Mouse (Mus musculus): ENCODE measurements around the gene Rexo1.
A peak's percentile ranks its signal among the peaks of the same experiment; 100 is the strongest.
"Not testable (repeated sequence)": the region's sequence is repeated elsewhere in the genome, so short reads cannot be mapped to it uniquely, and the experiment has no call there.

Gene Rexo1

GRCm38 (mm10) chr10:80561116-80561944, at the start of gene Rexo1:
TSS of gene Rexo1 (minus strand) at chr10:80561560.
- DNase-seq: peak; percentile 96

DNA sequence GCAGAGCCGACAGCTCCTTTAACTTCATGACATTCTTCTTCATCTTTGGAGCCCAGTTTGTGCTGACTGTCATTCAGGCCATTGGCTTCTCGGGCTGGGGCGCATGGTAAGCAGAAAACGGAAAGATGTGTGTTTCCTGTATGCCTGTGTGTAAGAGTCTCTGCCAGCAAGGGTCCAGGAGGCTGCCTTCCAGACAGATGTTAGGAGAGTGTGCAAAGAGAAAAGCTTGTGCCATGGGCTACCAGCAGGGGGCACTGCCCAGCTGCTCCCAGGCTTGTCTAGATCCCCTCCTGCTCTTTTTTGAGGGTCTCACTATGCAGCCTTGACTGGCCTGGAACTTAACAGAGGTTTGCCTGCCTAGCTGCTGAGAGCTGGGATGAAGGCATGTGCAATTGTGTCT, 49.7 kb upstream of the Rexo1 start:
- DNase-seq: peak; percentile 90

- DNase-seq: no peak
Measured at GRCm38 (mm10) chr10:80610116-80610785, 48.9 kb upstream of the Rexo1 start.

DNA sequence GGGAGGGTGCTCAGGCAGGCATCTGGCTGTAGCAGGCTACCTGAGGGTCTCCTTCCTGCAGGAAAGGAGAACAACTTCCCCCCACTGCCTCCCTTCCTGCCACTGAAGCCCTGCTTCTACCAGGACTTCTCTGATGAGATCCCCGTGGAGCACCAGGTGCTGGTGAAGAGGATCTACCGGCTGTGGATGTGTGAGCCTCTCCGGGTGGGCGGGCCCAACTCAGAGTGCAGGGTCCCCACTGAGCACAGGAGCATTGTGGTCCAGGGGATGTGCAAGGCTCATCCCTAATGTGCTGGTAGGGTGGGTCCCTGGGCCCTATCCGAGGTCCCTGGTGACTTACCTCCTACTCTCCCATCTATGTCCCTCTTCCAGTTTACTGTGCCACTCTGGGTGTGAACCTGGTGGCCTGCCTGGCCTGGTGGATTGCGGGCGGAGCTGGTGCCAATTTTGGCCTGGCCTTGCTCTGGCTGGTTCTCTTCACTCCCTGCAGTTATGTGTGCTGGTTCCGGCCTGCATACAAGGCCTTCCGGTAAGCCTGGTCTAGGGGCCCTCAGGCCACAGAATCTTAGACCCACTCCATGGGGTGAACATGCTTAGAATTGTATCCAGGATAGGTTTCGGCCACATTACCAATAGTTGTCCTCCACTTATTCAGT, 48.0 kb upstream of the Rexo1 start:
- no peak for DNase-seq

DNA sequence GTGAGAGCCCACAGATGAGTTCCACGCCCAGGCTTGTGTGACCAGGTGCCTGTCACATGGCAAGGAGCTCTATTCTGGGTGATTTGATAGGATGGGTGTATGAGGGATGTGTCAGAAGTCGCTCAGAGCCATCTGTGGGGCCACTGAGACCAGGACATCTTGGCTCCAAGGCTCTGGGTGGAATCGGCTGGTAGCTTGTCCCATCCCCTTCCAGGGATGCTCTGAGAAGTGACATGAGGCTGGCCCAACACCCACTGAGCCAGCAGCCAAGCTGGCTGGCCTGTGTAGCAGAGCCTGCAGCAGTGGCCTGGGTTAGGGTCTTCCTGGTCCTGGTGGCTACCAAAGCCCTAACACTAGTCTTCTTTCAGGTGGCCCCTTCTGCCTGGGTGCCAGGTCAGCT, 47.1 kb upstream of the Rexo1 start:
- no peak for DNase-seq

- no peak for DNase-seq
Measured at GRCm38 (mm10) chr10:80606737-80607350, 45.5 kb upstream of the Rexo1 start.

DNA sequence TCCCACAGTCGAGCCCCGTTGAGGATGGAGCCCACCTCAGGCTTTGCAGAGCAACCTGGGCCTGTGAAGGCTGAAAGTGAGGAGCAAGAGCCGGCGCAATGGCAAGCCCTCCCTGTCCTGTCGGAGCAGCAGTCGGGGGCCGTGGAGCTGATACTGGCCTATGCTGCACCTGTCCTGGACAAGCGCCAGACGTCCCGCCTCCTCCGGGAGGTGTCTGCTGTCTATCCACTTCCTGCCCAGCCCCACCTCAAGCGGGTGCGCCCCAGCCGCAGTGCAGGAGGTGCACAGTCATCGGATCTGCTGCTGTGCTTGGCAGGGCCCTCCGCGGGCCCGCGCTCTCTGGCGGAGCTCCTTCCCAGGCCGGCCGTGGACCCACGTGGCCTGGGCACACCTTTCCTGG, 44.9 kb upstream of the Rexo1 start:
- DNase-seq: peak; percentile 67

GRCm38 (mm10) chr10:80605721-80606120, 44.4 kb upstream of the Rexo1 start, which contains the start of gene Gm49322:
TSS of gene Gm49322 (plus strand) at chr10:80606021.
- DNase-seq: not testable (repeated sequence)

DNA sequence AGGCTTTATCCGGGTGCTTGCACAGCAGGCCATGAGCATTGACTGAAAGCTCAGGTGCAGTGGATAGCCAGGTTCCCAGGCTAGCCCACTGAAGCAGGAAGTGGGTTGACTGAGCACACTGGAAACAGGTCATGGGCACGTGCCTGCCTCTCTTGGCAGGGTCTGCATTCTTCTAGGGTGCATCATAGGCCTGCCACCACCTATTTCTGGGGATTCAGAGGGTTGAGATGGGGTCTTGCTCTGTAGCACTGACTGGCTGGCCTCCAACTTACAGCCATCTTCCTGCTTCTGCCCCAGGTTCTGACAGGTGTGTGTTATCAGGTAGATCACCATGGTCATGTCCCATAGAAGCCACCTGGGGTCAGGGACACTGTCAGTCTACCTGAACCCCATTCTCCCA, 43.6 kb upstream of the Rexo1 start:
- peak; percentile 16 for DNase-seq

DNA sequence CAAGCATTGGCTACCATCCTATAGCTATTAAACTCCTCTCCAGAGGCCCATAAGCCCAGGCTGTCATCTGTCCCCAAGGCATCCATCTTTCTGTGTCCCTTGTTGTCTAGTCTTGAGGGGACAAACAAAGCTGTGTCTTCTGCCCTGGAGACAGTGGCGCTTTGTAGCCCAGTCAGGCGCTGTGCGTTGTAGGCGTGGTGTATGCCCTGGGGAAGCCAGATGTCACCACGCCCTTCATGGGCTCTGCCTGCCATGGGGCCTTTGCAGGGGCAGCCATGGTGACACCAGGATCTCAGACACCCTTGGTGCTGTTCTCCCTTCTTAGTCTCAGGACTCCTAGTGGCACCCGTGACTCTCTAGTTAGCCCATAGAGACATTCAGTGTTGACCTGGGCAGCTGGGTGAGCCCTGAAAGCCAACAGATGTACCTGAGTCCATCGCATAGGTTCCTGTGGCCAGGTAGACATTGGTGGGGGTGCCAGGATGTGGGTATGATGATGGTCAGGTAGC, 42.7 kb upstream of the Rexo1 start:
- peak; percentile 50 for DNase-seq

DNA sequence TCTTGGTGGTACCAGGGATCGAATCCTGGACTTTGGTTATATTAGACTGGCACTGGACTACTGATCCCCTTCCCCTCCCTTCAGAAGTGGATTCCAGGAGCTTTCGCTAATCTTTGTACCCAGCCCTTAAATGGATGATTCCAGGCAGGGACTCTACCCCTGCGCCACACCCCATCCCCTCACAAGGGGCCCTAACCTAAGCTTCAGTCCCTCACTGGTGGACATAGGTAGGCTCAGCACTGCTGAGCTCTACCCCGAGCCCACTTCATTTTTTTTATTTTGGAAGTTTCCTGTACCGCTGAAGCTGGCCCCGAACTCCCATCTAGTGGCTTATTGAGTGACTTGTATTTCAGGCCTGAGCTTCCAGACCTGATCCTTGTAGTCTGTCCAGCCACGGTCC, 42.0 kb upstream of the Rexo1 start:
- no peak for DNase-seq

- peak; percentile 96 for DNase-seq
Measured at GRCm38 (mm10) chr10:80602698-80603325, 41.5 kb upstream of the Rexo1 start, which contains the start of the genes Scamp4 and Adat3. TSS of gene Scamp4 (plus strand) at chr10:80602872. TSS of gene Adat3 (plus strand) at chr10:80602880.

- DNase-seq: no peak
Measured at GRCm38 (mm10) chr10:80596318-80596717, 35.0 kb upstream of the Rexo1 start.

GRCm38 (mm10) chr10:80589879-80590854, 28.8 kb upstream of the Rexo1 start, which contains the start of gene Abhd17a:
TSS of gene Abhd17a (minus strand) at chr10:80590341.
- DNase-seq: peak; percentile 96

DNA sequence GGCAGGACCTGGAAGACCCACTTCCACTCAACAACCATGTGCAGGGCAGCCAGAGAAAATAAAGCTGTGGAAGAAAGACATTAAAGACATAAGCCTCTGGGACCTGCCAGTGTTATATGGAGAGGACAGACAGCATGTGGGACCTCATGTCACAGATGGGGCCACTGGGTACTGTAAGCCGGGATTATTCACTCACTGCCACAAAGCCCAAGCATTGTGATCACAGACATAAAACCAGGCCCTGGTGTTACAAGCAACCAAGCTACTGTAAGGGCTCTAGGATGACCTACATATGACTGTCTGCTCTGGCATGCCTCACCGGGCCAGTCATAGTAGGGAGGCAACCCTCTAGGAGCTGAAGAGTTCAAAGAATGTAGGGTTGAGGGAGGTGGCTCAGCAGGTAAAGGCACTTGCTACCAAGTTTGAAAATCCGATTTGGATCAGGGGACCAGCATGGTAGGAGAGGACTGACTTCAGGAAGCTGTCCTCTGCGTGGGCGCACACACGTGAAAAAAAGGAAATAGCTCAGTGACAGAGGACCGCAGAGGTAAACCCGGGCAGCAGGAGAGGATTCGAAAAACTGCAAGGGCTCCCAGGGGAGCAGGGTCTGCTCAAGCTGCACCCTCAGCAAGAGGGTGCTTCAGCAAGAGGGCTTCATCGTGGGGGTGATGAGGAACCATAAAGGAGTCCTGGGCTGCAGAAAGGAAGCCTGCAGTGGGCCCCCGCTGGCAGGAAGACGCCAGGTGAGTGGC, 27.9 kb upstream of the Rexo1 start:
- DNase-seq: peak; percentile 55

- peak; percentile 13 for DNase-seq
Measured at GRCm38 (mm10) chr10:80587305-80587657, 25.9 kb upstream of the Rexo1 start.

GRCm38 (mm10) chr10:80586407-80587304, 25.3 kb upstream of the Rexo1 start:
- peak; percentile 31 for DNase-seq

DNA sequence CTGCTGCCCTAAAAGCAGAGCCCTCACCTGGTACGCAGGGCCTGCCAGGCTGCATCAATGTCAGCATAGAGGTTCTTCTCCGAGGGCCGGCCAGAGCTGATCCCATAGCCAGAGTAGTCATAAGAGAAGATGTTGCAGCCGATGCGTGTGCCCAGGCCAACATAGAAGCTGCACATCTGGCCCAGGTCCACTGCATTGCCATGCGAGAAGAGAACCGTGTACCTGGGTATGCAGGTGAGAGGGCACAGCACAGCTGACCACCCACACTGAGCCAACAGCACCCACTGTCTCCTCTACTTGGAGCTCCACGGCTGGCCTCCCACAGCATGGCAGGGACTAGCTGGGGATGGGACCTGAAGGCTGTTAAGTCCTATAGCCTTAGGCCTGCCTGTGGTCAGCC, 24.2 kb upstream of the Rexo1 start:
- DNase-seq: peak; percentile 19
